ENCODE assay signal across 8 mouse cellular contexts in genomic region chr5:123039120-123039752, GRCm38 (mm10). TPM values are rescaled to one million over a fixed set of nuclear protein-coding genes. Genes with fewer than 3 reads are reported as not detected.
DNase-seq lines count a peak whose midpoint lies in the region; ATAC-seq lines count a peak whose summit lies in the region.

No protein-coding gene starts in this region.

- H3K36me3 ChIP-seq in forebrain, embryonic 13.5 days (ENCODE audit: poor library complexity, severe bottlenecking), result no peaks in the 10 kb centered on the region
- no peaks in the 10 kb centered on the region for H3K36me3 ChIP-seq in limb, embryonic 10.5 days
- no peaks in the 10 kb centered on the region for H3K36me3 ChIP-seq in midbrain, embryonic 10.5 days

- no peaks in the 10 kb centered on the region for H3K27me3 ChIP-seq in forebrain, embryonic 13.5 days
- H3K27me3 ChIP-seq in limb, embryonic 10.5 days (ENCODE audit: low read depth, poor library complexity, severe bottlenecking), result no peaks in the 10 kb centered on the region
- H3K27me3 ChIP-seq in midbrain, embryonic 10.5 days (ENCODE audit: low read depth, poor library complexity, severe bottlenecking), result peaks cover 4% of the 10 kb centered on the region; the same call in 1 of the 2 replicates

- peaks cover 18% of the 10 kb centered on the region for H3K4me1 ChIP-seq in forebrain, embryonic 13.5 days
- peaks cover 20% of the 10 kb centered on the region for H3K4me1 ChIP-seq in limb, embryonic 10.5 days
- H3K4me1 ChIP-seq in midbrain, embryonic 10.5 days, result peaks cover 24% of the 10 kb centered on the region

- peak overlapping the region; percentile 29 for H3K4me3 ChIP-seq in forebrain, embryonic 13.5 days
- H3K4me3 ChIP-seq in limb, embryonic 10.5 days, result peak overlapping the region; percentile 49
- peak overlapping the region; percentile 49 for H3K4me3 ChIP-seq in midbrain, embryonic 10.5 days

- intact Hi-C loops in heart, postnatal 36 days (cut with DNase I), result no loop called here

- peak; percentile 71 to 86 for DNase-seq in CD8-positive naive resting alpha-beta T cell, adult 2 months (ENCODE audit: low read depth in 2 of 2, low spot score in 2 of 2)
- peak; percentile 92 for DNase-seq in adrenal gland, postnatal 14 days
- peak; percentile 78 to 86 for DNase-seq in heart, postnatal 36 days
- peak; percentile 78 for DNase-seq in limb, embryonic 10.5 days (ENCODE audit: low spot score)
- DNase-seq in midbrain, embryonic 10.5 days (ENCODE audit: low spot score), result peak; percentile 66
- peak; percentile 94 to 97 for DNase-seq in spleen, postnatal 4 days (ENCODE audit: low spot score in 2 of 2)
- DNase-seq in layer of hippocampus, adult 8-10 months (ENCODE audit: low spot score in 2 of 2), result no peak

- WGBS in forebrain, embryonic 13.5 days, result 4% methylated on average over 25 of the region's 25 CpGs
- WGBS in limb, embryonic 10.5 days, result 4% methylated on average over 25 of the region's 25 CpGs
- 5% methylated on average over 25 of the region's 25 CpGs for WGBS in midbrain, embryonic 10.5 days

- no peak overlapping the region for H3K27ac ChIP-seq in forebrain, embryonic 13.5 days
- peak overlapping the region; percentile 44; the same call in 1 of the 2 replicates for H3K27ac ChIP-seq in limb, embryonic 10.5 days
- H3K27ac ChIP-seq in midbrain, embryonic 10.5 days (replicated peaks), result peak overlapping the region; percentile 58

- ATAC-seq in forebrain, embryonic 13.5 days, result no peak

- H3K9me3 ChIP-seq in forebrain, embryonic 13.5 days (replicated peaks), result no peaks in the 10 kb centered on the region
- H3K9me3 ChIP-seq in limb, embryonic 10.5 days (replicated peaks), result no peaks in the 10 kb centered on the region
- H3K9me3 ChIP-seq in midbrain, embryonic 10.5 days (replicated peaks), result no peaks in the 10 kb centered on the region

- H3K4me2 ChIP-seq in forebrain, embryonic 13.5 days, result peak overlapping the region; percentile 59

- no peak overlapping the region for H3K9ac ChIP-seq in forebrain, embryonic 13.5 days

RNA-seq across cellular contexts. Expression of gene Morn3, which starts 7.6 kb away (rescaled TPM):
- total RNA-seq in adrenal gland, postnatal 14 days (2021), result not detected in 2 replicates
- 0.79 and 1.1 TPM in 2 replicates for polyA plus RNA-seq in forebrain, embryonic 13.5 days (2015; fragmentation: Nextera tagmentation; extraction: Ambion mirVana)
- total RNA-seq in heart, postnatal 36 days (2021), result not detected
- not detected in 2 replicates for polyA plus RNA-seq in limb, embryonic 10.5 days (2016; fragmentation: Nextera tagmentation; extraction: Ambion mirVana)
- polyA plus RNA-seq in midbrain, embryonic 10.5 days (2016; fragmentation: Nextera tagmentation; extraction: Ambion mirVana), result 0.21 and 0.67 TPM in 2 replicates
- not detected for total RNA-seq in layer of hippocampus, adult 8-10 months (2022)

RNA-seq across cellular contexts. Expression of gene Orai1, which starts 24.4 kb away (rescaled TPM):
- 11.7 and 13.4 TPM in 2 replicates for total RNA-seq in adrenal gland, postnatal 14 days (2021)
- polyA plus RNA-seq in forebrain, embryonic 13.5 days (2015; fragmentation: Nextera tagmentation; extraction: Ambion mirVana), result 10.6 and 10.8 TPM in 2 replicates
- total RNA-seq in heart, postnatal 36 days (2021), result 10 to 100 TPM; 16.7 to 19.3 TPM
- 10.2 and 11.5 TPM in 2 replicates for polyA plus RNA-seq in limb, embryonic 10.5 days (2016; fragmentation: Nextera tagmentation; extraction: Ambion mirVana)
- polyA plus RNA-seq in midbrain, embryonic 10.5 days (2016; fragmentation: Nextera tagmentation; extraction: Ambion mirVana), result 8.7 and 10.3 TPM in 2 replicates
- total RNA-seq in layer of hippocampus, adult 8-10 months (2022), result 10 to 100 TPM in 3 of 4 experiments, 1 to 10 TPM in 1; 9.4 to 16.0 (median 14.1) TPM

RNA-seq across cellular contexts. Expression of gene Tmem120b, which starts 29.0 kb away (rescaled TPM):
- 17.7 and 19.2 TPM in 2 replicates for total RNA-seq in adrenal gland, postnatal 14 days (2021)
- 10.9 and 11.0 TPM in 2 replicates for polyA plus RNA-seq in forebrain, embryonic 13.5 days (2015; fragmentation: Nextera tagmentation; extraction: Ambion mirVana)
- total RNA-seq in heart, postnatal 36 days (2021), result 10 to 100 TPM in 1 of 2 experiments, 1 to 10 TPM in 1; 7.3 to 10.7 TPM
- 9.7 and 12.4 TPM in 2 replicates for polyA plus RNA-seq in limb, embryonic 10.5 days (2016; fragmentation: Nextera tagmentation; extraction: Ambion mirVana)
- polyA plus RNA-seq in midbrain, embryonic 10.5 days (2016; fragmentation: Nextera tagmentation; extraction: Ambion mirVana), result 10.3 and 10.4 TPM in 2 replicates
- 10 to 100 TPM; 15.4 to 22.0 (median 18.7) TPM for total RNA-seq in layer of hippocampus, adult 8-10 months (2022)

RNA-seq across cellular contexts. Expression of gene Kdm2b, which starts 49.6 kb away (rescaled TPM):
- total RNA-seq in adrenal gland, postnatal 14 days (2021), result 20.5 and 24.7 TPM in 2 replicates
- polyA plus RNA-seq in forebrain, embryonic 13.5 days (2015; fragmentation: Nextera tagmentation; extraction: Ambion mirVana), result 107 and 108 TPM in 2 replicates
- 10 to 100 TPM; 16.6 to 19.0 TPM for total RNA-seq in heart, postnatal 36 days (2021)
- polyA plus RNA-seq in limb, embryonic 10.5 days (2016; fragmentation: Nextera tagmentation; extraction: Ambion mirVana), result 108 and 115 TPM in 2 replicates
- 77.9 and 83.9 TPM in 2 replicates for polyA plus RNA-seq in midbrain, embryonic 10.5 days (2016; fragmentation: Nextera tagmentation; extraction: Ambion mirVana)
- 10 to 100 TPM; 29.1 to 40.3 (median 34.6) TPM for total RNA-seq in layer of hippocampus, adult 8-10 months (2022)

Comparison
In these comparisons a context has a peak if more than half of its experiments do, and no peak if none do; other contexts are left out.
1. DNase-seq: peak in CD8-positive naive resting alpha-beta T cell, adult 2 months (2 of 2), adrenal gland, postnatal 14 days (single experiment), heart, postnatal 36 days (2 of 2), limb, embryonic 10.5 days (single experiment), midbrain, embryonic 10.5 days (single experiment) and spleen, postnatal 4 days (2 of 2); none in layer of hippocampus, adult 8-10 months (0 of 2).
2. Peak in every context shown above with its lines, with median percentiles within 50 percentile points of each other: H3K4me3 ChIP-seq.